Mouse (Mus musculus) kidney, adult 2 months (tissue): ENCODE measurements around the gene Gm3448.

Experiments used
- CTCF ChIP-seq: fragments of 200-500 bp; conservative IDR thresholded peaks from 2 replicates; pipeline ENCODE4 v1.5.1; 2011; ENCODE audit warnings: low read depth, mild to moderate bottlenecking, control low read depth, low read length, moderate library complexity, mixed read lengths; ENCODE audit not compliant: insufficient read depth, insufficient read length
- POLR2A ChIP-seq: fragments of 200-500 bp; IDR thresholded peaks from one replicate; pipeline ENCODE4 v1.6.1; 2011; ENCODE audit warnings: low read depth, low read length, control low read depth

DNA sequence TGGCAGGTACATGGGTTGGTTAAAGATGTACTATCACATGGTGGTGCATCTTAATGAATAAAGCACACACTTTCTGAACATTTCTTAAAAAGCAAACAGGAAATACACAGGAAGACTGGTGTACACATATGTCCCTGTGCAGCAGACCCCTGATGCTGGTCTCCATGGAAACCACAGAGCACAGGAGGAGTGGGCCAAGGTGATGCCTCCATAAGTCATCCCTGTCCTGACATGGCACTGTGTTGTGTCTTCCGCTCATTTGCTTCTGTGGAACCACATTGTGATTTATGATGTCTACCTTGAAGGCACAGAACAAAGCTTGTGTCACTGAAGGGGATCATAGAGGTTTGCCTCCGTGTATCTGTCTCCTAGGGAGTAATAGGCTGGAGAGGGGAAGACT lies 30.9 kb upstream of the Gm3448 start:
- TF ChIP-seq CTCF (no peak), POLR2A (no peak)
